Mouse (Mus musculus): ENCODE measurements around the gene Hdac11. TPM values are rescaled to one million over a fixed set of nuclear protein-coding genes. Genes with fewer than 3 reads are reported as not detected.
A peak's percentile ranks its signal among the peaks of the same experiment; 100 is the strongest.
"Not testable (repeated sequence)": the region's sequence is repeated elsewhere in the genome, so short reads cannot be mapped to it uniquely, and the experiment has no call there.

Gene Hdac11
- polyA plus RNA-seq, 1 experiment from 2014 or later = 16.3 TPM

GRCm38 (mm10) chr6:91192851-91193545, 36.5 kb downstream of the Hdac11 start:
- no peak overlapping the region for H3K4me3 ChIP-seq (replicated peaks)
- WGBS = 64% methylated on average over 1 of the region's 1 CpGs
- no peak overlapping the region for H3K9ac ChIP-seq
- H3K36me3 ChIP-seq (replicated peaks) = no peaks in the 10 kb centered on the region
- H3K4me2 ChIP-seq = no peak overlapping the region
- H3K4me1 ChIP-seq = 0 out of 2 replicates have a peak, but pooled peaks cover 3% of the 10 kb centered on the region
- ATAC-seq (ENCODE audit: low FRiP score) = no peak
- no peak overlapping the region for H3K27ac ChIP-seq
- peaks cover 10% of the 10 kb centered on the region for H3K27me3 ChIP-seq
- no peaks in the 10 kb centered on the region for H3K9me3 ChIP-seq

DNA sequence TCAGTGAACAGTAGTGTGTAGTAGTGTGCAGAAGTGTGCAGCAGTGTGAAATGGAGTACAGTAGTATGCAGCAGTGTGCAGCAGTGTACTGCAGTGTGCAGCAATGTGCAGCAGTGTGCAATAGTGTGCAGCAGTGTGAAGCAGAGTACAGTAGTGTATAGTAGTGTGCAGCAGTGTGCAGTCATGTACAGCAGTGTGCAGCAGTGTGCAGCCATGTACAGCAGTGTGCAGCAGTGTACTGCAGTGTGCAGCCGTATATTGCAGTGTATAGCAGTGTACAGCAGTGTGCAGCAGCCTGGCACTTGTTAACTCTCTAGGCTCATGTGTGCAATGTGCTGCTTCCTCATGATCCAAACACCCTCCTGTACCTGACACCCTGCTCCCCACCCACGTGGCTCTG, 42.0 kb downstream of the Hdac11 start:
- Histone ChIP-seq H3K9ac (no peak overlapping the region), H3K9me3 (no peaks in the 10 kb centered on the region), H3K4me1 (peaks cover 28% of the 10 kb centered on the region), H3K36me3 (replicated peaks) (no peaks in the 10 kb centered on the region), H3K27ac (no peak overlapping the region), H3K27me3 (peaks cover 23% of the 10 kb centered on the region), H3K4me3 (replicated peaks) (no peak overlapping the region), H3K4me2 (no peak overlapping the region)
- 66% methylated on average over 2 of the region's 2 CpGs for WGBS
- ATAC-seq (ENCODE audit: low FRiP score) = no peak

- Histone ChIP-seq H3K27me3 (peaks cover 21% of the 10 kb centered on the region), H3K4me2 (no peak overlapping the region), H3K9ac (no peak overlapping the region), H3K27ac (peak overlapping the region; percentile 76), H3K9me3 (no peaks in the 10 kb centered on the region), H3K4me3 (replicated peaks) (no peak overlapping the region), H3K4me1 (peaks cover 28% of the 10 kb centered on the region), H3K36me3 (replicated peaks) (no peaks in the 10 kb centered on the region)
- peak; percentile 79 for ATAC-seq (ENCODE audit: low FRiP score)
- WGBS = 21% methylated on average over 8 of the region's 8 CpGs
These were observed 44.1 kb downstream of the Hdac11 start for GRCm38 (mm10) chr6:91200429-91201188.

DNA sequence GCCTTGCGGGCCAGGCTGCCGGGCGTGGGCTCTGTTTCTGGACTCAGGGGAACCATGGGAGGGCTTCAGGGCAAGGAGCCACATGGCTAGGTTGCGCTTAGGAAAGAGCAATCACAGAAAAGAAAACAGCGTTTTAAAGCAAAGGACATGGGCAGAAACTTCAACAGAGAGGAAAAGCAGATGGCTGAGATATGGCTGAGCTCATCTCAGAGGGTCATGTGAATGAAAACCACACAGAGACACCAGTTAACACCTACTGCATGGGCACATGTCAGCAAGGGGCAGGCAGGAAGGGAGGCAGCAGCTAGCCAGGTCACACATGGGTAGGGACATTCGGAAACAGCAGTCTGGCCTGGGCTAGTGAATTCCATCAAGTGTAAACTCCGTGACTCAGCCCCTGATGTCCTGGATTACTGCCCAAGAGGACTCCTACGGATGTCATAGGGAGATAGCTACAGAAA, 45.4 kb downstream of the Hdac11 start:
- no peaks in the 10 kb centered on the region for H3K36me3 ChIP-seq (replicated peaks)
- no peak overlapping the region for H3K4me2 ChIP-seq
- H3K9ac ChIP-seq = no peak overlapping the region
- no peaks in the 10 kb centered on the region for H3K9me3 ChIP-seq
- WGBS = 91% methylated on average over 8 of the region's 8 CpGs
- no peak overlapping the region for H3K4me3 ChIP-seq (replicated peaks)
- ATAC-seq (ENCODE audit: low FRiP score) = no peak
- peaks cover 28% of the 10 kb centered on the region for H3K4me1 ChIP-seq
- peaks cover 21% of the 10 kb centered on the region for H3K27me3 ChIP-seq
- no peak overlapping the region; the same call in 1 of the 2 replicates for H3K27ac ChIP-seq

DNA sequence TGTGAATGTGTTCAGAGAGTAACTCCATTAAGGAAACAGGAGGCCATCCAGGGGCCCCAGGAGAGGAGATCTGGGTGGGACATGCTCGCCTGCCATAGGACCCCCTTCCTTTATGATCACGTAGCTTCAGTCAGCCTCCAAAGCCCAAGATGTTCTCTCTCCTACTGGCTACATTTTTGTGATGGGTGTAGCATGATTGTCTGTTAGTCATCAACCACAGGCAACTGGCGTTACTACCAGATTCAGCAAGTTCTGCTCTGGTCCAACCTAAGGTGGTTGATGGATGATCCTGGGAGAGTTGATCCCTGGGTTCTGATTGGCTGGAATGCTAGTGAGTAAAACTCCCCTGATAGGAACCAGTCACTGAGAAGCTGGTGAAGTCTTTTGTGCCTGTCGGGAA, 46.1 kb downstream of the Hdac11 start:
- no peaks in the 10 kb centered on the region for H3K36me3 ChIP-seq (replicated peaks)
- H3K9ac ChIP-seq = no peak overlapping the region
- ATAC-seq (ENCODE audit: low FRiP score) = no peak
- no peak overlapping the region for H3K4me2 ChIP-seq
- H3K4me1 ChIP-seq = peaks cover 28% of the 10 kb centered on the region
- no peaks in the 10 kb centered on the region for H3K9me3 ChIP-seq
- H3K27ac ChIP-seq = no peak overlapping the region
- H3K27me3 ChIP-seq = peaks cover 21% of the 10 kb centered on the region
- 77% methylated on average over 4 of the region's 4 CpGs for WGBS
- H3K4me3 ChIP-seq (replicated peaks) = no peak overlapping the region

GRCm38 (mm10) chr6:91205346-91205745, 48.9 kb downstream of the Hdac11 start:
- no peak for ATAC-seq (ENCODE audit: low FRiP score)
- Histone ChIP-seq H3K9ac (no peak overlapping the region), H3K4me1 (peaks cover 24% of the 10 kb centered on the region), H3K27me3 (0 out of 2 replicates have a peak, but pooled peaks cover 10% of the 10 kb centered on the region), H3K27ac (no peak overlapping the region), H3K9me3 (no peaks in the 10 kb centered on the region), H3K4me3 (replicated peaks) (no peak overlapping the region), H3K4me2 (no peak overlapping the region), H3K36me3 (replicated peaks) (no peaks in the 10 kb centered on the region)
- WGBS = 77% methylated on average over 3 of the region's 3 CpGs

DNA sequence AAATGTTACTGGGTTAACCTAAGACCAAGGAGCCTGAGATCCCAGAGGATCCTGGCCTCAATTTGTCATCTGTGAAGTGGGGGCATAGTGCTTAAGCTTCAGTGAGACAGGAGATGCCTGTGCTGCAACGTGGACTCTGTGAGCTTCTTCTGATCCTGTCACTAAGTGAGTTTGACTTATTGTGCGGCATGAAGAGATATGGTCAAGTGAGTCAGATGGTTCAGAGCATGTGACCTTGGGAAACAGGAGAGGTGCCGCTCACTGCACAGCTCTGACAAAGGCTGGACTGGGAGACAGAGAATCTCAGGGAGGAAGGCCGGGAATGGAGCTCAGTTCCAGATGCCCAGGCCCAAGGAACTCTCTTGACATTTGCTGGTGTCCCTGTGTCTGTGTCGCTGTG, 49.3 kb downstream of the Hdac11 start:
- Histone ChIP-seq H3K27me3 (peaks cover 12% of the 10 kb centered on the region; the same call in 1 of the 2 replicates), H3K9me3 (no peaks in the 10 kb centered on the region), H3K27ac (no peak overlapping the region), H3K9ac (no peak overlapping the region), H3K36me3 (replicated peaks) (no peaks in the 10 kb centered on the region), H3K4me2 (no peak overlapping the region), H3K4me3 (replicated peaks) (no peak overlapping the region), H3K4me1 (peaks cover 20% of the 10 kb centered on the region)
- ATAC-seq (ENCODE audit: low FRiP score) = no peak
- WGBS = 71% methylated on average over 5 of the region's 5 CpGs

- H3K9ac ChIP-seq = no peak overlapping the region
- H3K27ac ChIP-seq = no peak overlapping the region
- peaks cover 11% of the 10 kb centered on the region for H3K4me1 ChIP-seq
- H3K4me2 ChIP-seq = no peak overlapping the region
- peaks cover 22% of the 10 kb centered on the region for H3K27me3 ChIP-seq
- WGBS = 67% methylated on average over 3 of the region's 3 CpGs
- ATAC-seq (ENCODE audit: low FRiP score) = no peak
- H3K36me3 ChIP-seq (replicated peaks) = no peaks in the 10 kb centered on the region
- no peak overlapping the region for H3K4me3 ChIP-seq (replicated peaks)
- no peaks in the 10 kb centered on the region for H3K9me3 ChIP-seq
These were observed 51.0 kb downstream of the Hdac11 start for GRCm38 (mm10) chr6:91207491-91207890.

DNA sequence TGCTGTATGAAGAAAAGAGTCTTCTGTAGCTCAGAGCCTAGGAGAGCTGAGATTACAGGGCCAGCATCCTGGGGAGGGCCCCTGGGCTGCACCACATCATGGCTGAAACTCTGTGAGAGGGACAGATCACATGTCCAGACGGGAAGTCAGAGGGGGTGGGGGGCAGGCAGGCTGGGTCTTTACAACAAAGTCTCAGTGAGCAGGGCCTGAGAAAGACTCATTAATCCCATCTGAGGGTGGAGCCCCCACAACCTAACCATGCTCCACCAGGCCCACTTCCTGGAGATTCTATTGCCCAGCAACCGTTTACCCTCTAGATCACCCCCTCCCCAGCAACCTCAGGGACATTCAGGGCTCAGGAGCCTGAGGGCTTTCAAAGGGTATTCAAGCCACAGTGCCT, 53.3 kb downstream of the Hdac11 start:
- Histone ChIP-seq H3K4me1 (peaks cover 25% of the 10 kb centered on the region), H3K27ac (0 out of 2 replicates have a peak overlapping the region, but pooled peaks have one; percentile 8), H3K4me3 (replicated peaks) (no peak overlapping the region), H3K4me2 (no peak overlapping the region), H3K9ac (no peak overlapping the region), H3K9me3 (no peaks in the 10 kb centered on the region), H3K27me3 (peaks cover 31% of the 10 kb centered on the region), H3K36me3 (replicated peaks) (no peaks in the 10 kb centered on the region)
- no peak for ATAC-seq (ENCODE audit: low FRiP score)
- 6% methylated on average over 2 of the region's 2 CpGs for WGBS

GRCm38 (mm10) chr6:91210852-91211251, 54.4 kb downstream of the Hdac11 start:
- Histone ChIP-seq H3K4me2 (no peak overlapping the region), H3K27me3 (peaks cover 29% of the 10 kb centered on the region), H3K9me3 (no peaks in the 10 kb centered on the region), H3K9ac (no peak overlapping the region), H3K36me3 (replicated peaks) (no peaks in the 10 kb centered on the region), H3K27ac (no peak overlapping the region), H3K4me3 (replicated peaks) (no peak overlapping the region), H3K4me1 (peaks cover 25% of the 10 kb centered on the region)
- WGBS = 79% methylated on average over 3 of the region's 3 CpGs
- ATAC-seq (ENCODE audit: low FRiP score) = no peak

- not testable (repeated sequence) for H3K27ac ChIP-seq; ATAC-seq (ENCODE audit: low FRiP score); H3K9me3 ChIP-seq; H3K36me3 ChIP-seq (replicated peaks)
- Histone ChIP-seq H3K4me1 (peaks cover 25% of the 10 kb centered on the region), H3K9ac (peak within 1 kb of the TSS; percentile 46), H3K4me2 (peak within 1 kb of the TSS; percentile 59), H3K4me3 (replicated peaks) (peak within 1 kb of the TSS; percentile 33), H3K27me3 (peaks cover 29% of the 10 kb centered on the region)
These were observed 55.7 kb downstream of the Hdac11 start, which contains the start of gene Fbln2 for GRCm38 (mm10) chr6:91212155-91212554. Gene Fbln2, plus strand, starts transcription at chr6:91212455.

GRCm38 (mm10) chr6:91212571-91212970, 56.1 kb downstream of the Hdac11 start:
- 1% methylated on average over 29 of the region's 29 CpGs for WGBS
- Histone ChIP-seq H3K4me1 (peaks cover 25% of the 10 kb centered on the region), H3K9me3 (no peaks in the 10 kb centered on the region), H3K4me2 (peak overlapping the region; percentile 59), H3K9ac (peak overlapping the region; percentile 46), H3K36me3 (replicated peaks) (no peaks in the 10 kb centered on the region), H3K27me3 (peaks cover 29% of the 10 kb centered on the region), H3K27ac (no peak overlapping the region), H3K4me3 (replicated peaks) (peak overlapping the region; percentile 33)
- ATAC-seq (ENCODE audit: low FRiP score) = peak; percentile 76

All from forebrain, embryonic 12.5 days (tissue).